Mouse (Mus musculus) ES-E14 (cell line): Measurements from ENCODE around the gene H1foo.

Experiments used
- CHD2 ChIP-seq: IDR thresholded peaks from 2 replicates; pipeline ENCODE4 v1.6.1; 2014; ENCODE audit warnings: mild to moderate bottlenecking, low read depth, low read length, inconsistent platforms
- HCFC1 ChIP-seq: IDR thresholded peaks from 2 replicates; pipeline ENCODE4 v1.6.1; 2012; ENCODE audit warnings: low read length, inconsistent platforms, borderline replicate concordance; ENCODE audit not compliant: insufficient read depth
- MAFK ChIP-seq: IDR thresholded peaks from 2 replicates; pipeline ENCODE4 v1.6.1; 2014; ENCODE audit warnings: mild to moderate bottlenecking, low read depth, low read length, inconsistent platforms; ENCODE audit not compliant: insufficient read depth
- ZC3H11A ChIP-seq: IDR thresholded peaks from 2 replicates; pipeline ENCODE4 v1.6.1; 2012; ENCODE audit warnings: low read depth, mild to moderate bottlenecking, inconsistent platforms, low read length, borderline replicate concordance
- ZNF384 ChIP-seq: IDR thresholded peaks from 2 replicates; pipeline ENCODE4 v1.6.1; 2012; ENCODE audit warnings: low read depth, low read length, inconsistent platforms

- TF ChIP-seq MAFK: no peak
- TF ChIP-seq ZC3H11A: no peak
- no peak for TF ChIP-seq CHD2
- TF ChIP-seq ZNF384: no peak
- TF ChIP-seq HCFC1: no peak
These were observed 6.7 kb upstream of the H1foo start for GRCm38 (mm10) chr6:115938011-115938410.
